Mouse (Mus musculus): ENCODE results near the gene Gm20388. TPM values are rescaled to one million over a fixed set of nuclear protein-coding genes. Genes with fewer than 3 reads are reported as not detected.
"Not testable (repeated sequence)": the region's sequence is repeated elsewhere in the genome, so short reads cannot be mapped to it uniquely, and the experiment has no call there.

Gene Gm20388
- total RNA-seq, 1 experiment from 2014 or later = 18.4 TPM

GRCm38 (mm10) chr8:120701758-120702465, 791.3 kb downstream of the Gm20388 start:
- peak; percentile 79 to 83 for ATAC-seq (replicated peaks in 1 of 2; ENCODE audit: insufficient read depth in 1 of 2, low FRiP score in 2 of 2, low TSS enrichment in 1 of 2, low read depth in 1 of 2, poor library complexity in 2 of 2, severe bottlenecking in 2 of 2)

GRCm38 (mm10) chr8:120704203-120704602, 793.6 kb downstream of the Gm20388 start:
- ATAC-seq (replicated peaks in 1 of 2; ENCODE audit: insufficient read depth in 1 of 2, low FRiP score in 2 of 2, low TSS enrichment in 1 of 2, low read depth in 1 of 2, poor library complexity in 2 of 2, severe bottlenecking in 2 of 2) = no peak

- ATAC-seq (replicated peaks in 1 of 2; ENCODE audit: insufficient read depth in 1 of 2, low FRiP score in 2 of 2, low TSS enrichment in 1 of 2, low read depth in 1 of 2, poor library complexity in 2 of 2, severe bottlenecking in 2 of 2) = no peak
Observed at GRCm38 (mm10) chr8:120705163-120705562, 794.5 kb downstream of the Gm20388 start.

GRCm38 (mm10) chr8:120706193-120706592, 795.6 kb downstream of the Gm20388 start:
- no peak for ATAC-seq (replicated peaks in 1 of 2; ENCODE audit: insufficient read depth in 1 of 2, low FRiP score in 2 of 2, low TSS enrichment in 1 of 2, low read depth in 1 of 2, poor library complexity in 2 of 2, severe bottlenecking in 2 of 2)

- ATAC-seq (replicated peaks in 1 of 2; ENCODE audit: insufficient read depth in 1 of 2, low FRiP score in 2 of 2, low TSS enrichment in 1 of 2, low read depth in 1 of 2, poor library complexity in 2 of 2, severe bottlenecking in 2 of 2) = no peak
Observed at GRCm38 (mm10) chr8:120709176-120709575, 798.5 kb downstream of the Gm20388 start.

GRCm38 (mm10) chr8:120715200-120715599, 804.6 kb downstream of the Gm20388 start:
- peak; percentile 75 to 78; a peak in 3 of 4 replicates for ATAC-seq (replicated peaks in 1 of 2; ENCODE audit: insufficient read depth in 1 of 2, low FRiP score in 2 of 2, low TSS enrichment in 1 of 2, low read depth in 1 of 2, poor library complexity in 2 of 2, severe bottlenecking in 2 of 2)

GRCm38 (mm10) chr8:120715996-120716680, 805.5 kb downstream of the Gm20388 start:
- no peak for ATAC-seq (replicated peaks in 1 of 2; ENCODE audit: insufficient read depth in 1 of 2, low FRiP score in 2 of 2, low TSS enrichment in 1 of 2, low read depth in 1 of 2, poor library complexity in 2 of 2, severe bottlenecking in 2 of 2)

GRCm38 (mm10) chr8:120719586-120720236, 809.1 kb downstream of the Gm20388 start:
- no peak for ATAC-seq (replicated peaks in 1 of 2; ENCODE audit: insufficient read depth in 1 of 2, low FRiP score in 2 of 2, low TSS enrichment in 1 of 2, low read depth in 1 of 2, poor library complexity in 2 of 2, severe bottlenecking in 2 of 2)

- ATAC-seq (replicated peaks in 1 of 2; ENCODE audit: insufficient read depth in 1 of 2, low FRiP score in 2 of 2, low TSS enrichment in 1 of 2, low read depth in 1 of 2, poor library complexity in 2 of 2, severe bottlenecking in 2 of 2) = no peak
Observed at GRCm38 (mm10) chr8:120723025-120723424, 812.4 kb downstream of the Gm20388 start.

GRCm38 (mm10) chr8:120724096-120724495, 813.5 kb downstream of the Gm20388 start:
- not testable (repeated sequence) for ATAC-seq (replicated peaks in 1 of 2; ENCODE audit: insufficient read depth in 1 of 2, low FRiP score in 2 of 2, low TSS enrichment in 1 of 2, low read depth in 1 of 2, poor library complexity in 2 of 2, severe bottlenecking in 2 of 2)

- peak; percentile 21 to 53; a peak in 2 of 4 replicates for ATAC-seq (replicated peaks in 1 of 2; ENCODE audit: insufficient read depth in 1 of 2, low FRiP score in 2 of 2, low TSS enrichment in 1 of 2, low read depth in 1 of 2, poor library complexity in 2 of 2, severe bottlenecking in 2 of 2)
Observed at GRCm38 (mm10) chr8:120724816-120725575, 814.4 kb downstream of the Gm20388 start.

- ATAC-seq (replicated peaks in 1 of 2; ENCODE audit: insufficient read depth in 1 of 2, low FRiP score in 2 of 2, low TSS enrichment in 1 of 2, low read depth in 1 of 2, poor library complexity in 2 of 2, severe bottlenecking in 2 of 2) = no peak
Observed at GRCm38 (mm10) chr8:120725576-120725950, 814.9 kb downstream of the Gm20388 start.

GRCm38 (mm10) chr8:120726051-120726450, 815.4 kb downstream of the Gm20388 start:
- ATAC-seq (replicated peaks in 1 of 2; ENCODE audit: insufficient read depth in 1 of 2, low FRiP score in 2 of 2, low TSS enrichment in 1 of 2, low read depth in 1 of 2, poor library complexity in 2 of 2, severe bottlenecking in 2 of 2) = no peak

- ATAC-seq (replicated peaks in 1 of 2; ENCODE audit: insufficient read depth in 1 of 2, low FRiP score in 2 of 2, low TSS enrichment in 1 of 2, low read depth in 1 of 2, poor library complexity in 2 of 2, severe bottlenecking in 2 of 2) = no peak
Observed at GRCm38 (mm10) chr8:120728488-120729160, 818.0 kb downstream of the Gm20388 start.

GRCm38 (mm10) chr8:120731582-120731981, 820.9 kb downstream of the Gm20388 start:
- no peak for ATAC-seq (replicated peaks in 1 of 2; ENCODE audit: insufficient read depth in 1 of 2, low FRiP score in 2 of 2, low TSS enrichment in 1 of 2, low read depth in 1 of 2, poor library complexity in 2 of 2, severe bottlenecking in 2 of 2)

- no peak for ATAC-seq (replicated peaks in 1 of 2; ENCODE audit: insufficient read depth in 1 of 2, low FRiP score in 2 of 2, low TSS enrichment in 1 of 2, low read depth in 1 of 2, poor library complexity in 2 of 2, severe bottlenecking in 2 of 2)
Observed at GRCm38 (mm10) chr8:120732068-120732467, 821.4 kb downstream of the Gm20388 start.
